Mouse (Mus musculus) myocyte (in vitro differentiated cells): Measurements from ENCODE around the gene Kcnc1.

Experiments used
- MAX ChIP-seq: IDR thresholded peaks from one replicate; pipeline ENCODE4 v1.6.1; 2011; ENCODE audit warnings: low read depth, mild to moderate bottlenecking, control low read depth
- POLR2A ChIP-seq: IDR thresholded peaks from one replicate; pipeline ENCODE4 v1.6.1; 2011; ENCODE audit warnings: low read depth, mild to moderate bottlenecking, control low read depth, moderate library complexity; ENCODE audit not compliant: insufficient read length
- USF1 ChIP-seq: IDR thresholded peaks from one replicate; pipeline ENCODE4 v1.6.1; 2011; ENCODE audit warnings: low read depth, mild to moderate bottlenecking, control low read depth, moderate library complexity

DNA sequence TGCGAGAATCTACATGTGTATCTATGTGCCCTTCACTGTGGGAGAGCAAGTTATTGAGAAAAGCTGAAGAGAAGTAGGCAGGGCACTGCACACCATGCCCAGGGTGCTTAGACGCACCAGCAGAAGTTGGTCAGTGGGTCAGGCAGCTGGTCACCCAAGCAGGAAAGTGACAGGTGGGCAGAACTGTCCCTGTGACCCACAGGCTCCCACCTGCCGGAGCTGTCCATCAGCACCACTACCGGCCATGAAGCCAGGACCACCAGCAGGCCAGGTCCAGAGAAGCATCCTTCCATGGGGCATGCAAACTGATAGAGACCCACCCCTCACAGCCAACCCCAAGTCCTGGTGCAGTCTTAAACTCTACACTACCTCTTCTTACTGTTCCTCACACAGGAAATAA is 48.6 kb upstream of the Kcnc1 start:
- no peak for TF ChIP-seq POLR2A
- TF ChIP-seq USF1, result no peak
- no peak for TF ChIP-seq MAX
